Mouse (Mus musculus) bone marrow, adult 2 months (tissue): ENCODE results near the gene Msmo1.

Experiments
- CTCF ChIP-seq: fragments of 200-500 bp; IDR thresholded peaks from 2 replicates; pipeline ENCODE4 v1.5.1; 2011; ENCODE audit warnings: low read length, control low read depth; ENCODE audit not compliant: control insufficient read depth, insufficient read depth
- POLR2A ChIP-seq: fragments of 200-500 bp; IDR thresholded peaks from 2 replicates; pipeline ENCODE4 v1.6.1; 2011; ENCODE audit warnings: low read depth, mild to moderate bottlenecking, control low read depth, low read length, borderline replicate concordance; ENCODE audit not compliant: control insufficient read depth

DNA sequence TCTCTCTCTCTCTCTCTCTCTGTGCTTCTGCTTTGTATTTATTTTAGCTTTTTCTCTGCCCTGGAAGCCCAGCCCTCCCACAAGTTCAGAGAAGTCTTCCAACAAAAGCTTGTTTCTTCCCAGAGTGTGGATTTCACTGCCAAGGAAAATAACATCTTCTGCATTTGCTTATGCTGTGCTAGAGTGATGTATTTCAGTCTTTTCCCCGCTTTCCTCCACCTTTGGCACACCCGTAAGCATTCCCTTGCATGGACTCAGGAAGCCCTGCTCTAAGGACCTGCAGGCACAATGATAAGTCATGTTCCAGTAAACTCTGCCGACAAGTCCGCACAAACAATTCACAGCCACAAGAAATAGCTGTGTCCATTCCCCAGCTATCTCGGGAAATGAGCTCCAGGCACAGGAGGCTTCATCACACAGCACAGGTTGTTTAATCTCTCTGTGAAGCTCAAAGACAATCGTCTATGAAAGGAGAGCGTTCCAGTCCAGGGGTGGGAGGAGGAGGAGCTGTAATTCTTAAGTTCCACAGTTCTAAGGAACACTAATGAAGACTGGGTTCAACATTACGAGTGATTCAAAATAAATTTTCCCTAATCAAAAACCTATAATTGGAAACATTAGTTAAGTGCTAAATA lies 58.5 kb downstream of the Msmo1 start:
- no peak for TF ChIP-seq POLR2A
- no peak for TF ChIP-seq CTCF
